Mouse (Mus musculus): ENCODE measurements at regions not wholly inside any gene's neighbourhood (a gene's known extent, or its start where the extent isn't known, plus 50 kb on each side); places are given as distances from the start of the nearest gene placed in this dataset.

GRCm38 (mm10) chr1:73251911-73252356 lies 236.2 kb upstream of the Tnp1 start:
- TF ChIP-seq TCF12 (IDR thresholded peaks at IDR 0.05; ENCODE audit: low read depth, low read length), result no peak
- TF ChIP-seq POLR2A (IDR thresholded peaks at IDR 0.05; ENCODE audit: control insufficient read depth in 1 of 2, insufficient read depth in 1 of 2, low read depth in 1 of 2, low read length in 2 of 2, poor library complexity in 1 of 2), result no peak
- no peak for TF ChIP-seq USF1 (IDR thresholded peaks at IDR 0.05; ENCODE audit: low read depth, low read length)
- no peak for TF ChIP-seq KAT2A (conservative IDR thresholded peaks at IDR 0.05; ENCODE audit: low read depth, low read length)
- TF ChIP-seq E2F4 (IDR thresholded peaks at IDR 0.05; ENCODE audit: borderline replicate concordance, low read depth, low read length), result no peak
- no peak for TF ChIP-seq RAD21 (IDR thresholded peaks at IDR 0.05; ENCODE audit: low read depth, low read length)
- TF ChIP-seq UBTF (IDR thresholded peaks at IDR 0.05; ENCODE audit: borderline replicate concordance, insufficient read depth, low read depth, low read length), result no peak
- no peak for TF ChIP-seq GATA1 (IDR thresholded peaks at IDR 0.05; ENCODE audit: low read depth, low read length)
- no peak for TF ChIP-seq ZKSCAN1 (IDR thresholded peaks at IDR 0.05; ENCODE audit: low read depth, low read length)
- no peak for TF ChIP-seq ZNF384 (IDR thresholded peaks at IDR 0.05; ENCODE audit: low read depth, low read length)
